Mouse (Mus musculus) limb, embryonic 10.5 days (tissue): ENCODE measurements around the gene Glp1r. TPM values are rescaled to one million over a fixed set of nuclear protein-coding genes. Genes with fewer than 3 reads are reported as not detected.

Source experiments
- DNase-seq: peaks from one replicate; pipeline ENCODE4 v3.0.0-alpha.2; 2017; ENCODE audit warnings: low spot score
- H3K27ac ChIP-seq: fragments of 300-500 bp; sonication (generic); 2 replicates; pipeline ENCODE4 v1.5.1; 2016; ENCODE audit warnings: mild to moderate bottlenecking
- H3K27me3 ChIP-seq: fragments of 300-500 bp; sonication (generic); 2 replicates; pipeline ENCODE4 v1.6.1; 2016; ENCODE audit warnings: low read depth, mild to moderate bottlenecking; ENCODE audit not compliant: poor library complexity, severe bottlenecking
- H3K36me3 ChIP-seq: fragments of 300-500 bp; sonication (generic); 2 replicates; pipeline ENCODE4 v1.6.1; 2016; ENCODE audit warnings: mild to moderate bottlenecking, moderate library complexity
- H3K4me1 ChIP-seq: fragments of 300-500 bp; sonication (generic); 2 replicates; pipeline ENCODE4 v1.6.1; 2016
- H3K4me3 ChIP-seq: fragments of 300-500 bp; sonication (generic); 2 replicates; pipeline ENCODE4 v1.5.1; 2016; ENCODE audit warnings: mild to moderate bottlenecking, moderate library complexity
- H3K9me3 ChIP-seq: fragments of 300-500 bp; sonication (generic); replicated peaks from 2 replicates; pipeline ENCODE4 v1.6.1; 2016; ENCODE audit warnings: mild to moderate bottlenecking
- WGBS: fragments of 180-500 bp; shearing (Covaris S2); methylation state at CpG from one replicate; pipeline ENCODE4 v1.1.7; 2016; 5-methylcytosine and 5-hydroxymethylcytosine counted together
- polyA plus RNA-seq: library from polyadenylated mRNA; unstranded; fragments of >200 nt; fragmentation: Nextera tagmentation; extraction: Ambion mirVana; gene quantifications from 2 replicates; pipeline ENCODE4 v1.2.1, GENCODE M21; 2016

Glp1r gene
- 0.10 TPM in 1 of 2 replicates, not detected in the other for polyA plus RNA-seq

DNA sequence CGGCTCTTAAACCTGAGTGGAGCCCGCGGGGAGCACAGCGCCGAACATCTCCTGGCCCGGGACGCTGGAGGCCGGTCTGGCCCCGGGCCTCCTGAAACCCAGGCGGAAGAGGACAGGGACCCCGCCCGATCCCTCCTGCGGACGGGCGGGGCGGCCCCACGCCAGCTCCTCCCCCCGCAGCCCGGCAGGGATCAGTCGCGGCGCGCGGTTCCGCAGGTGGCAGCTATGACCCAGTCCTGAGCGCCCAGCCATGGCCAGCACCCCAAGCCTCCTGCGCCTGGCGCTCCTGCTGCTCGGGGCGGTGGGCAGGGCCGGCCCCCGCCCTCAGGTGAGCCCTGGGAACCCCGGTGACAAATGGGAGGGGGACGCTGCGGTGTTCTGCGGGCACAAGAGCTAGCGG lies at the start of gene Glp1r:
Glp1r (plus strand) TSS at position 191 of the 400 bp plus-strand sequence.
- Histone ChIP-seq H3K4me1 (peaks cover 10% of the 10 kb centered on the region), H3K4me3 (peak within 1 kb of the TSS; percentile 59), H3K36me3 (no peaks in the 10 kb centered on the region), H3K27me3 (peaks cover 96% of the 10 kb centered on the region), H3K27ac (peak within 1 kb of the TSS; percentile 57), H3K9me3 (no peaks in the 10 kb centered on the region)
- DNase-seq: peak; percentile 38
- 2% methylated on average over 37 of the region's 37 CpGs for WGBS

DNA sequence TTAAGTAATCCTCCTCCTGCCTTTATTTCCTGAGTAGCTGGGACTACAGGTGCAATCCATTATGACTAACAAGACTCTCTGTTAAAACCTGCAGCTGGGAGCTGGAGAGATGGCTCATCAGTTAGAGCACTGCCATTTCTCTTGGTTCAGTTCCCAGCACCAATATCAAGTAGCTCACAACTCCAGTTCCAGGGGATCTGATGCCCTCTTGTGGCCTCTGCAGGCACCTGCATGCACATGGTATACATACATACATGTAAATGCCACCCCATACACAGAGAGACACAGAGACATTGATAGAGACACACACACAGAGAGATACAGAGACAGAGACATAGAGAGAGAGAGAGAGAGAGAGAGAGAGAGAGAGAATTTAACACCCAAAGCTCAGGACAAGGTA lies 49.3 kb upstream of the Glp1r start:
- Histone ChIP-seq H3K4me1 (no peaks in the 10 kb centered on the region), H3K4me3 (no peak overlapping the region), H3K27me3 (no peaks in the 10 kb centered on the region), H3K36me3 (no peaks in the 10 kb centered on the region), H3K9me3 (no peaks in the 10 kb centered on the region), H3K27ac (no peak overlapping the region)
- no peak for DNase-seq

DNA sequence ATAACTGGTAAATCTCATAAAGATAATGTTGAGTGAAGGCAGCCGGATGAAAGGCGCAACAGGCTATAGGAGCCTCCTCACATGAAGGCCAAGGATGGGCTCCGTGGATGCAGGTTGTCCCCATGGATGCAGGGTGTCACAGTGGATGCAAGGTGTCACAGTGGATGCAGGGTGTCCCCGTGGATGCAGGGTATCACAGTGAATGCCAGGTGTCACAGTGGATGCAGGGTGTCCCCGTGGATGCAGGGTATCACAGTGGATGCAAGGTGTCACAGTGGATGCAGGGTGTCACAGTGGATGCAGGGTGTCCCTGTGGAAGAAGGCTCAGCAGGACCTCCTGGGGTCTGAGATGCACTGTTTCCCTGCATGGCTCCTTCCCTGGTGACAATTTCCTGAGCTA lies 44.3 kb upstream of the Glp1r start:
- H3K36me3 ChIP-seq: no peaks in the 10 kb centered on the region
- no peaks in the 10 kb centered on the region for H3K9me3 ChIP-seq
- no peak for DNase-seq
- H3K4me1 ChIP-seq: peaks cover 23% of the 10 kb centered on the region
- H3K27me3 ChIP-seq: no peaks in the 10 kb centered on the region
- H3K4me3 ChIP-seq: no peak overlapping the region
- no peak overlapping the region for H3K27ac ChIP-seq
- WGBS: 85% methylated on average over 5 of the region's 5 CpGs

DNA sequence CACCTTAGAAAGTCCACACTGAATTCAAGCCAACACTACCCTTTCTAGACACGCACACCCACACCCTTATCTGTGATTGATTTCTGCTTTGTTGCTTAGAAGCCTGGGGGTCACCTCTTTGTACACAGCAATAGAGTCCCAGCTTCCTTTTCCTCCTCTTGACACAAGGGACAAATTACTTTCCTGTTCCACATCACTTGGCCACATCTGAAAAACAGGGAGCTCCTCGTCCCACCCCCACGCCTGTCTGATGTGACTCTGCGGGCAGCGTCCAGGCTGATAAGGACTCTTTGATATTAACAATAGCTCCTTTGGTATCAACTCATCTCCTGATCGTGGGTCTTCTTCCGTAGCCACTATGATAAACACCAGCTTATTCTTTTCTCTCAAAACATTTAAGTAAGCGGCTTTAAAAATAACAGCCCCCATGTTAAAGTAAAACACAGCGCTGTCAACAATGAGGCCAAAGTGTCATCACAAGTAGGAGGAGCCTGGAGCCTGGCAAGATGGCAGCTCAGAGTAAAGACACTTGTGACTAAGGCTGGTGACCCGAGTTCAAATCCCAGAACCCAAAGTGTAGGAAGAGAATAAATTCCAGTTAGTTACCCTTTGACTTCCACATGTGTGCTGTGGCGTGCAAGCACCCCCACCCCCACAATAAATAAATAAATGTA lies 42.9 kb upstream of the Glp1r start:
- WGBS: 72% methylated on average over 11 of the region's 11 CpGs
- DNase-seq: no peak
- peaks cover 23% of the 10 kb centered on the region for H3K4me1 ChIP-seq
- H3K27me3 ChIP-seq: no peaks in the 10 kb centered on the region
- no peak overlapping the region for H3K4me3 ChIP-seq
- H3K27ac ChIP-seq: no peak overlapping the region
- H3K9me3 ChIP-seq: no peaks in the 10 kb centered on the region
- H3K36me3 ChIP-seq: no peaks in the 10 kb centered on the region

DNA sequence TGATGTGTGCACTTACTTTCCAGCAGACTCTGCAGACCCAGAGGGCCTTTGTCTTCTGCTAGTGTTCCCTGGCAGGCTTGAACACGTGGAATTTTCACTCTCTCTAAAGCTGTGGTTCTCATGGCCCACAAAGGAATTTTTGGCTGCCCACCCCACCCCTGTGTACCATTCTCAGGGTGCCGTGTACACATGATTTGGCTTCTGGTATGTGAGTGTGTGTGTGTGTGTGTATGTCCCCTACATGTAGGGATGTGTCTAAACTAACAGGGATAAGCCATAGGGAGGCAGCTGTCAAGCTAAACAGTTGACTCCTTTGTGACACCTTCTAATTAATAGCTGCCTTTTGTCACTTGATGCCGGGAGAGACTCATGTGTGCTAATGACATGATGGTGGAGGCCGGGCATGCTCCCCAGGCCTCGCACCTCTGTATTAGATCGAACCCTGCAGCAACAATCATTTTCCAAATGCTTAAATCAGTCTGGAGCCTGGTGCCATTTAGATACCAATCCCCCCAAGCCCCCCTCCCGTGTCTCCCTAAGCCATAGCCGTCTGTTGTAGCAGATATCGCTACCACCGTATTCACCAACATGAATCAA lies 41.5 kb upstream of the Glp1r start:
- no peaks in the 10 kb centered on the region for H3K27me3 ChIP-seq
- no peak overlapping the region for H3K27ac ChIP-seq
- H3K9me3 ChIP-seq: no peaks in the 10 kb centered on the region
- DNase-seq: no peak
- no peak overlapping the region for H3K4me3 ChIP-seq
- 52% methylated on average over 10 of the region's 10 CpGs for WGBS
- no peaks in the 10 kb centered on the region for H3K36me3 ChIP-seq
- peaks cover 23% of the 10 kb centered on the region for H3K4me1 ChIP-seq

DNA sequence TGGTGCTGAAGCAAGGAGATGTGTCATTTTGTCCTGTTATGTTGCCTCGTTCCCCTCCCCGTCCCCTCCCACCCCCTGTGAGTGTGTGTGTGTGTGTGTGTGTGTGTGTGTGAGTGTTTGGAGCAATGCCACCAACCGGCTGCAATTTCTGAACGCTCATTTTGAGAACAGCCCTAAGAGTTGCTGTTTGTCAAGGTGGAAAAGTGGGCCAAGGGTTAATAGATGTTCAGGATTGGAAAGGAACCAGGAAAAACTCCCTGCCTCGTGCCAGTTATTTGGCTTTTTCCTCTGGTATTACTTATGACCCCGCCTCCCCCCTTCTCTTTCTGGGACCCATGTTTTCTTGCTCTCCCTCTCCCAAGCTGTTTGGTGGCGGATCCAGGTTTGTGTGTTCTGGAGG lies 41.0 kb upstream of the Glp1r start:
- H3K27me3 ChIP-seq: no peaks in the 10 kb centered on the region
- no peaks in the 10 kb centered on the region for H3K36me3 ChIP-seq
- H3K27ac ChIP-seq: peak overlapping the region; percentile 53; the same call in 1 of the 2 replicates
- no peak for DNase-seq
- 77% methylated on average over 7 of the region's 7 CpGs for WGBS
- no peak overlapping the region for H3K4me3 ChIP-seq
- H3K4me1 ChIP-seq: peaks cover 23% of the 10 kb centered on the region
- H3K9me3 ChIP-seq: no peaks in the 10 kb centered on the region

DNA sequence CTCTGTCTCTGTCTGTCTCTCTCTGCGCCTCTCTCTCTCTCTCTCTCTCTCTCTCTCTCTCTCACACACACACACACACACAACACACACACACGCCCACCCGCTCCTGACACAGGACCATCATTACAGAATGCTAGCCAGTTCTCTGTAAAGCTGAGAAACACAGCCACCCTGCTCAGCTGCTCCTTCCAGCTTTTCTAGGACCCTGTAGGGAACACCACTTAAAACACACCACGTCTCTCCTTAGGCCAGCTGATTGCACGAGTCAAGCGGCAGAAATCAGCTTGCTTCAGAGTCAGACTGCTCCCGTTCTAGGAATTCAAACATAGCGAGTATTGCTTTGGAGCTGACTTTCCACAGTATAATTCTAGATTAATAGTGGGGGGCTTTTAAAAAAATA lies 35.3 kb upstream of the Glp1r start:
- no peaks in the 10 kb centered on the region for H3K9me3 ChIP-seq
- H3K4me1 ChIP-seq: peaks cover 7% of the 10 kb centered on the region
- no peak overlapping the region for H3K27ac ChIP-seq
- WGBS: 81% methylated on average over 8 of the region's 8 CpGs
- no peaks in the 10 kb centered on the region for H3K36me3 ChIP-seq
- DNase-seq: no peak
- H3K27me3 ChIP-seq: no peaks in the 10 kb centered on the region
- H3K4me3 ChIP-seq: no peak overlapping the region

DNA sequence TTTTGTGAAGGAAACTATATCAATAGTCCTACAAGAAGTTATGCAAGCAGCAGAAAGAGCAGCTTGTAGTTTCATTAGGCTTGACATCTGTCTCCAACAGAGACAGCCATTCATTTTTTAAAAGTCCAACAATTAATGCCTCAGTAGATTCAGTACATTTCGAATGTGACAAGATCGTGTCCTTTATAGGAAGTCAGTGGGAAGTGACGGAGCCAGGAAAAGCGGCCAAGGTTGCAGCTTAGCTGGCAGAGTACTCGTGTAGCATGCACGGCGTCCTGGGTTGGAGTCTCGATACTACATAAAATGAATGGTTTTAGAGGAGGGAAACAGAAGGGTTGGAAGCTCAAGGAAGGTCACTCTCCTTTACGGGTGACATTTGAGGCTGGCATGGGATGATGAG lies 34.7 kb upstream of the Glp1r start:
- Histone ChIP-seq H3K36me3 (no peaks in the 10 kb centered on the region), H3K27me3 (no peaks in the 10 kb centered on the region), H3K4me1 (peaks cover 2% of the 10 kb centered on the region), H3K9me3 (no peaks in the 10 kb centered on the region), H3K27ac (no peak overlapping the region), H3K4me3 (no peak overlapping the region)
- 90% methylated on average over 9 of the region's 9 CpGs for WGBS
- no peak for DNase-seq

DNA sequence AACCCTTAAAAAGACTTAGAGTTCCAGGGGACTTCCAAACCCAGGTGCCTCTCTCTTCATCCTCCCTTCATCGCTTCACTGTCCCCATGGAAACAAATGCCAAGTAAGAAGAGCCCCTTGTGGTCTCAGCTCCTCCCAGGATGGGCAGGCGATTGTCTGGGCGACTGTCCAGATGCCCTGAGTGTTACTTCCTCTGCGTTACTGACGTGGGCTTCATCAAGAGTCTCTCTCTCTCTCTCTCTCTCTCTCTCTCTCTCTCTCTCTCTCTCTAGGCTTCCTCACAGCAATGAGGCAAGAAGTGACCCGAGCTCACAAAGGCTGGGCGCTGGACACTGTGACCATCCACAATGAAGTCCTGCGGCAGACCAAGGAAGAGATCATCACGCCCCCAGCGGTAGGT lies 30.6 kb upstream of the Glp1r start:
- Histone ChIP-seq H3K4me1 (no peaks in the 10 kb centered on the region), H3K9me3 (no peaks in the 10 kb centered on the region), H3K4me3 (no peak overlapping the region), H3K36me3 (no peaks in the 10 kb centered on the region), H3K27me3 (no peaks in the 10 kb centered on the region), H3K27ac (no peak overlapping the region)
- 42% methylated on average over 10 of the region's 10 CpGs for WGBS
- DNase-seq: no peak

DNA sequence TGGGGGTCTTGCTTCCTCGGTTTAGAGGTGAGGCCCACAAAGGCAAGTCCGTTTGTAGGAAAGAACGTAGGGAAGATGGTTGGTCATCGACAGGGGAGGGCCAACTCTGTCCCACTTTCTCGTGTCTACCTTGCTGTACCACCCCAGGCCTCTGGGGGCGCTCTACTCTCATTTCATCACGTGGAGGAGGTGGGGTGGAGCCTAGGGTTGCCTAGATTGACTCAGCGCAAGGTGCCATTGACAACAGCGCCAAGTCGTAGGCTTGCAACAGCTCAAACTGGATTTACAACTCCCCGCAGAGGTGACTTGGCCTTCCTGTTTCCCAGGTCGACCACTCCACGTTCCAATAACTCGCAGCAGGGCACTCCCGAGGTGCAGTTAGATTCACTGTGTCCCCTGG lies 27.3 kb upstream of the Glp1r start:
- WGBS: 53% methylated on average over 15 of the region's 15 CpGs
- no peaks in the 10 kb centered on the region for H3K4me1 ChIP-seq
- no peak overlapping the region for H3K27ac ChIP-seq
- no peaks in the 10 kb centered on the region for H3K36me3 ChIP-seq
- H3K4me3 ChIP-seq: 0 out of 2 replicates have a peak overlapping the region, but pooled peaks have one; percentile 4
- no peaks in the 10 kb centered on the region for H3K27me3 ChIP-seq
- DNase-seq: no peak
- no peaks in the 10 kb centered on the region for H3K9me3 ChIP-seq

DNA sequence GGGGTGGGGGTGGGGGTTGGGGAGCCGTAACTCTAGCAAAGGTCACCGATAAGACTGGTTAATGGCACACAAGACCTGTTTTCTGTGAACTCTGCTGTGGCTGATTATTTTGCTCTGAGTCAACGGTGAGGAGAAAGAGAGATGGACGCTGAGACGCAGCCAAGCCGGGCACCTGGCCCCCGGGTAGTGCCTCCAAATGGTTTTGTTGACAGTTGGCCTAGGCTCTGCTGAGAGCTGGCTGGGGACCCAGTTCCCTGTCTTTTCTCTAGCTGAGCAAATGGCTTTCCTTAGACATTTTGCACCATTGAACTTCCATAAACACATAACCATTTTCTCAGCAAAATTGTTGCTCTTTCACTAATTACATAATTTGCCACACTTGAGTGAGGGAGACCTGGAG lies 24.2 kb upstream of the Glp1r start:
- WGBS: 78% methylated on average over 7 of the region's 7 CpGs
- Histone ChIP-seq H3K36me3 (no peaks in the 10 kb centered on the region), H3K9me3 (no peaks in the 10 kb centered on the region), H3K27ac (no peak overlapping the region), H3K27me3 (peaks cover 8% of the 10 kb centered on the region; the same call in 1 of the 2 replicates), H3K4me3 (no peak overlapping the region), H3K4me1 (peaks cover 3% of the 10 kb centered on the region; the same call in 1 of the 2 replicates)
- no peak for DNase-seq

DNA sequence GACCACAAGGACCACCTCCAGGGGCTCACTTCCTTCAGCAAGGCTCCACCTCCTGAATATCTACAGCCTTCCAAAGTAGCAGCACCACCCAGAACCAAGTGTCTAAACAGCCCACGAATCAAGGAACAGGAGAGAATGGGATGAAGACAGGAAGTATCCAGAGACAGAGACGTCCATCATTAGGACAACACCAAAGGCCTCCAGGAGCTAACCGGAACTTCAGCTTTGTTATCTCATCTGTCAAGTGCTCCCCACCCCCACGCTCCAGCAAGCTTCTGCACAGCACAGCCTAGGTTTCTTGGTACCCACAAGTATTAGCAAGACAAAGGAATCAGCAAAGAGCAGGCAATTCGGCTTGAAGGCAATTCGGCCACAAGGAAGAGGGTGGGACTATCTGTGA lies 23.0 kb upstream of the Glp1r start:
- no peak for DNase-seq
- WGBS: 50% methylated on average over 6 of the region's 6 CpGs
- Histone ChIP-seq H3K27ac (no peak overlapping the region), H3K4me3 (no peak overlapping the region), H3K4me1 (peaks cover 5% of the 10 kb centered on the region; the same call in 1 of the 2 replicates), H3K36me3 (no peaks in the 10 kb centered on the region), H3K27me3 (peaks cover 15% of the 10 kb centered on the region), H3K9me3 (no peaks in the 10 kb centered on the region)

DNA sequence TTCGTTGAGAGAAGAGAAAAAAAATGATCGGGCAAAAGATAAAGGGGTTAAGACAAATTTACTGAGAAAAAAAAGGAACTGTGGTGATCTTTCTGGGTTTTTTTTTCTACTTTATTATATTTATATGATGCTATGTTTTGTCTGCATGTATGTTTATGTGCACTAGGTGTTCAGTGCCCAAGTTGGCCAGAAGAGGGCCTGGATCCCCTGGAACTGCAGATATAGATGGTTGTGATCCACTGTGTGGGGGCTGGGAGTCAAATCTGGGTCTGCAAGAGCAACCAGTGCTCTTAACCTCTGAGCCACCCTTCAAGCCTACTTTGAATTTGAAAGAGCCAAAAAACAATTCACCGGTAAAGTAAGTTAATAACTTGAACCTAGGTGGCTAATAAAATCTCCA lies 21.2 kb upstream of the Glp1r start:
- no peaks in the 10 kb centered on the region for H3K36me3 ChIP-seq
- peaks cover 15% of the 10 kb centered on the region for H3K27me3 ChIP-seq
- H3K9me3 ChIP-seq: no peaks in the 10 kb centered on the region
- H3K27ac ChIP-seq: no peak overlapping the region
- WGBS: 86% methylated on average over 3 of the region's 3 CpGs
- no peak for DNase-seq
- H3K4me1 ChIP-seq: peaks cover 5% of the 10 kb centered on the region; the same call in 1 of the 2 replicates
- H3K4me3 ChIP-seq: no peak overlapping the region
